Mouse (Mus musculus): Measurements from ENCODE around the gene Uimc1.

DNA sequence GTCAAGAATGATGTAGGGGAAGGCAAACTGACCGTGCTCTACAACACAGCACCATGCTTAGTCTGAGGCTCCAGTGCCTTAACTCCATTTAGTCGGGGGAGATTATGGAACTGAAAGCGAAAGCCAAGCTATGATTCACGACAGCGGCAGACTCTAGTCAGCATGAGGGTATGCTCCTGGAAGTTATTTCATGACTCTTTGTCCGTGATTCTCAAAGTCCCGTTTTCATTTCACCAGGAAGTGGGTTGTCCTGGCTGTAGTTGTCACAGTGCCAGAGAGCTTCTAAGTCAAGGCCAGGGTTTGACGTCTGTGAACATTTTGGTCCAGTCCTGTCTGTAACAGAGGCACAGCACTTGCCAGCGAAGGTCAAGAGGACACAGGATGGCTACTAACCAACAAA is 77.4 kb downstream of the Uimc1 start:
- no peak for TF ChIP-seq POLR2A (IDR thresholded peaks at IDR 0.05; ENCODE audit: borderline replicate concordance, control insufficient read depth, low read depth, low read length)
- TF ChIP-seq CTCF (IDR thresholded peaks at IDR 0.05; ENCODE audit: control insufficient read depth, insufficient read depth, low read length): no peak; the same call in 1 of the 2 replicates
